Mouse (Mus musculus) ES-Bruce4 (cell line): ENCODE results near the gene Hoxd12.

ENCODE experiments used
- CTCF ChIP-seq: IDR thresholded peaks from one replicate; pipeline ENCODE4 v1.8.1; 2011; ENCODE audit warnings: low read depth, low read length
- POLR2A ChIP-seq: IDR thresholded peaks from one replicate; pipeline ENCODE4 v1.8.1; 2011; ENCODE audit warnings: low read length; ENCODE audit not compliant: insufficient read depth

DNA sequence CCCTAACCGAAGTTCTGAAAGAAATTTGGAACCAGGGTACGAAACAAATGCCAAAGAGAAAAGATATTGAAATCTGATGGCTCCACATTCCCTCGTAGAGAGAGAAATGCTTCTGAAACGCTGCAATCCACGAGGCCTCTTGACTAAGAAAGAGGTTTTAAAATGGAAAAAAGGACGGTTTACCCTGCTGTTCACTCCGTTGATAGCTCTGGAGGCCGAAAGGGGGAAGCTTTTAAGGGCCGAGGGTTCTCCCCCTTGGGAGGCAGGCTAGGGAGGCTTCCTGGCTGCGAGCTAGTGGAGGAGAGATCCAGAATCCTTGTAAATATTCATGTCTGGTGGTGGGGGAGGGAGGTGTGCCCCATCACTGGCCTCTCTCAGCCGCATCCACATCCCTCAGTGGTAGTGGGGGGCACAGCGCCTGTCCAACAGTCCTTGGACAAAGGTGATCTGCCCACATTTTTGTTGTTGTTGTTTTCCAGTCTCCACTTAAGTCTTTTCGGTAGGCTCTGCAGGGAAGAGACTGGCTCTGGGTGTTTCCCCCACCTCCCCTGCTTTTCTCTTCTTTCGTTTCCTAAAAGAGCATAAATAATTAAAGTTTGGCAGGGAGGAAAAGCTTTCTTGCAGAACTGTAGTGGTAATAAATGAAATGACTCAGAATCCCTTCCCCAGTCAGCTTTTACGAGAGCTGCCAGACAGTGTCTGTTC lies 4.2 kb downstream of the Hoxd12 start, which contains the start of gene Hoxd11:
- TF ChIP-seq CTCF = no peak
- TF ChIP-seq POLR2A = no peak
